Mouse (Mus musculus) frontal cortex, adult (tissue): ENCODE measurements at regions not wholly inside any gene's neighbourhood (a gene's known extent, or its start where the extent isn't known, plus 50 kb on each side); places are given as distances from the start of the nearest gene placed in this dataset.
"Not testable (repeated sequence)": the region's sequence is repeated elsewhere in the genome, so short reads cannot be mapped to it uniquely, and the experiment has no call there.

Source experiments
- ATAC-seq: cut with Nextera tagmentation; 2 replicates; pipeline ENCODE4 v1.9.2; 2017; ENCODE audit warnings: mild to moderate bottlenecking, moderate library complexity, mixed read lengths; ENCODE audit not compliant: low TSS enrichment

DNA sequence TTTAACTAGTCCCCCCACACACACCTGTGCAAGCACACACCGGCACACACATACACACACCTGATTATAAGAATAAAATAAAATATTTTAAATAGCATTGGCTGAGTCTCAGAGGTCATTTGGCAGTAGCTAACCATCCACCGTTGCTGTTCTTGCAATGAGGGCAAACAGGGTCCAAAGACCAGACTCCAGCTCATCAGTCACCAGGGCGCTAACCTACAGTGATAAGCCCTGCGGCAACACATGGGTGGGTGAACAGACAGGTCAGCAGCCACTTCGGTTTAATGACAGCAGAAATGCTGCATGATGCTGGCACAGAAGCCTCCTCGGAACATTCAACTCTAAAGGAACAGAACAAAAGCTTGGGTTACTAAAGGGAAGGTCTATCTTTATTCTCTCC lies 54.9 kb downstream of the Tas2r134 start:
- ATAC-seq = no peak

DNA sequence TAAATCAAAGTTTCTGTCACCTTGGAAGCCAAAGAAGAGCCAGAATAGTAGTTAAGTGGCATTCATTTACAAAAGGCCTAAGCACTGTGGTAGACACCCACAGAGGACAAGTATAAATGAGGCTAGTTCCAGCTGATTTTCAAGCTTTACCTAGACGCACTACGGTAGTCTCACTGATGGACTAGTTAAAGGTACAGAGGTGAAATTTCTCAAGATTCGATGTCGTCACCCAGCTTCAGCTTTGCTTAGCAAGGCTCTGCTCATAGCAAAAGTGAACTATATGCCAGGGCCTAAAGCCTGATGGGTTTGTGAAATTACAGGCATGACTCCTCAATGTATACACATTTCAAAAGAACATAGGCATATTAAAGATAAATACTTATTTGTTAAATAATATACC lies 55.4 kb downstream of the Tas2r134 start:
- no peak for ATAC-seq

DNA sequence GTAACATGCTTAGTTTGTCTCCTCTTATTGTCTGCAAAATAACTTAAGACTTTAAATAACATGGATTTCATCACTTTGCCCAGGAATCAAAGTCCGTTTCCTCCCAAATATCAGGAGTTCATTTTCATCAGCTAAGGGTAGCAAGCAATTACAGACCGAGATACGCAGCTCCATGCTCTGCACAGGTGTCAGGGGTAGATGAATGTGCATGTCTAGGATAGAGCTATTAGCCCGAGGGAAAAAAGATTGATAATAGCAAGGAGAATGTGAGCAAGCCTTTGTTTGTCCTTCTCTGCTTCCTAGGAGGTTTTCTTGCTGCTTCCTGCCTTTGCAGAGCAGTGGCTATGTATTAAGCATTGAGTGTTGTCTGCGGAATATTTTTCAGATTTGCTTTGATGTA lies 77.8 kb downstream of the Tas2r134 start:
- no peak for ATAC-seq

DNA sequence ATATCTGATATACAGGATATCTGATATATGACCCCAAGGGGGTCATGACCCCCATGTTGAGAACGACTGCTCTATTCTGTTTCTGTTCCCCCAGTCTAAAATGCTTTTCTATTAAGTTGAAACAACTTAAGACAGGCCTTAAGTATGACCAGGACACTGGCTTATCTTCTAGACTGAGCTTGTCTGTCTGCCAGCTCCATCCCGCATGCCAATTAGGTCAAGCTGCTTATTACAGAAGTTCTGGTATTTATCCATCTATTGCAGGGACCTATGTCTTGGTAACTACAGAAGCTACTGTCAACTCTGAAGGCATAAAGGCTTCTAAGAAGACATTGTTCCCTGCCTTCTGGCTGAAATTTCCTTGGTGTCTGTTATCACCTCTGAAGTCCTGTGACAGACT lies 81.4 kb downstream of the Tas2r134 start:
- ATAC-seq = no peak

DNA sequence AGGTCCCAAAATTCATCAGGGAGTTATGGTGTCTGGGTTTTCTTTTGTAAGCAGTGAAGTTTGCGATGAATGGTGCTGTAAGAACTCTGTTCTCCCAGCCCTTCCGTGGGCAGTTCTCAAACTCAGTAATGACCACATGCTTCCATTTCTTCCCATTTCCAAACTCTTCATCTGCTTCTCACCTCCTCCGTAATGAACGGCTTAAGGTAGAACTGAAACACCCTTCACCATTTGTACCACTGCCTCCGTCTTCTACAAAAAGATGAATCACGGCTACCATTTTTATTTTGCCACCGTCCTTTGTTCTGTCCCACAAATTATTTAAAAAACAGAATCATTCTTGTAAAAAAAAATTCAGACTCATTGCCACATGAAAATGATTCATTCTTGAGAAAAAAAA lies 85.3 kb downstream of the Tas2r134 start:
- peak; percentile 96 for ATAC-seq

DNA sequence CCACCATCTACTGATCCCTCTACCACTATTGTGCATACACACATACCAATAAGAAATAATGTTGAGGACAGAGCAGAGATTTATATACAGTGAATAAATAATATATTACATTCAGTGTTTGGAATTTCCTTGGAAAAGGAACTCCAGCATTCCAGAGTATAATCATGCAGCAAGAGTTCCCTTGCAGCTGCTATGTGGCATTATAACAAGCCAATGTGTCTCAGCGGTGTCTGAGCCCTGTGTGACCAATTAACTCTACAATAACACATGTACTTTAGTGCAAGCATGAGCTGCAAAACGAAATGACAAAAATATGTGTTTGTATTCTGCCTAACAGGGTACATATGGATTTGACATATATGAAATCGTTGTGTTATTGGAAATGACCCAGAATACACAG lies 103.5 kb downstream of the Tas2r134 start:
- ATAC-seq = no peak

DNA sequence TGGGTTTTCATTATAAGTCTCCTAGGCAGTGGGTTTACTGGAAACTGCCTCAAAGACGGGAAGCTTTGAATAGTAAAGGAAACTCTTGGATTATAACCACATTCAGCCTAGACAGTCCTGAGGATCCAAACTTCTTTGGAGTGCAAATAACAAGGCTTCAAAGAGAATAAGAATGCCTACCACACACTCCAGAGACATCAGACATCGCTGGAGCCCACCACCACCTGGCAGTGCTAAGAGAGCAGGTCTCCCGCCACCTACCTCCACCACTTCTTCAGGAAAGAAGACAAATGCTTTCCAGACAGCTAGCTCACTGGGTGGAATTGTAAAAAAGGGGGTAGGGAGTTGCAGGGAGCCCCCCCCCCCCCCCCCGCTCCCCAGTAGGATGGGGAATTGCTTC lies 104.4 kb downstream of the Tas2r134 start:
- no peak for ATAC-seq

DNA sequence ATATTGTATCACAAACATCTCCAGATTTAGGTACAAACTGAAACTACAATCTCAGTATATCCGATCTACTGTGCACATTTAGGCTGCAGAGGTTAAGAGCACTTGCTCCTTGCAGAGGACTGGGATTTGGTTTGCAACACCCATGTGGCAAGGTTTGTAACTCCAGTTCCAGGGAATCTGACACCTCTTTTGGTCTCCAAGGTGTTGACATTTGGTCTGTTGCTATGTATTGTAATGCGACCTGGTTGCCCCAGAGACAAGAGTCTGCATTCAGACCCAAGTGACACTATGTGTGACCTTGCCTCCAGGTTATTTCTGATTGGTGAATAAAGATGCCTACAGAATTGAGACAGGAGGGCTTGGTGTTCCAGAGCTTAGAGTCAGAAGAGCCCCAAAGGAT lies 105.0 kb downstream of the Tas2r134 start:
- no peak for ATAC-seq

DNA sequence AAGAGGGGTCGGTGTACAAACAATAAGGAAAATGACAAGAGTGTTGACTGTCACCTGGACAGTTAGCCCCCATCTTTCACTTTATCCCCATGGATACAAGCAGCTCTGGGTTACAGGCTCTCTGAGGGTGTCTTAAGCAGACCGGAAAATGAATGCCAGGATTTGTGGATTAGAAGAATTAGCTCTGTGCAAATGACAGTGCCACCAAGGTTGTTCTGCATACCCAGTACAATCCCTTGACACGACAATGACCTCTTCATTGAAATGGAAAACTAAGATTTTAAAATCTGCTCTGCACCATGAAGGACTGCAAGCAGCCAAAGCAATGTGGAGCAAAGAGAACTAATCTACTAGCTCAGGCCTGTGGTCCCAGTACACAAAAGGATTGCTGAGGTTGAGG lies 105.9 kb downstream of the Tas2r134 start:
- no peak for ATAC-seq

DNA sequence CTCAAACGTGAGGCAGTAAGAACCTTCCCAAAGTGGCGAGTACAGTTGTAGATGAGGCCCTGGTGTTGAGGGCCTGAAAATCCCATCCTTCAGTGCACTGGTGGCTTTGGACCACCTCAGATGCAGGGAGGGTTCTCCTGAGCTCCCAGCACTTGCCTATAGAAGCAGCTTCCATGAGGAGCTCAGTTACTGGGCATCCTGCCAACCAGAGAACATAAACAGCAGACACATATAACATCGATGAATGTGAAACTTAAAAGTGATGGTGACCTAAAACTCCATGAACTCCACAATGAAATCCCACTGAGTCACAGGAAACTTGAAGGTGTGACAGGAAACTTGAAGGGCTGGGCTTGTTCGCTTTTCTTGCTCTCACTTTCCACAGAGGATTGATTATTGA lies 109.1 kb downstream of the Tas2r134 start:
- no peak for ATAC-seq

DNA sequence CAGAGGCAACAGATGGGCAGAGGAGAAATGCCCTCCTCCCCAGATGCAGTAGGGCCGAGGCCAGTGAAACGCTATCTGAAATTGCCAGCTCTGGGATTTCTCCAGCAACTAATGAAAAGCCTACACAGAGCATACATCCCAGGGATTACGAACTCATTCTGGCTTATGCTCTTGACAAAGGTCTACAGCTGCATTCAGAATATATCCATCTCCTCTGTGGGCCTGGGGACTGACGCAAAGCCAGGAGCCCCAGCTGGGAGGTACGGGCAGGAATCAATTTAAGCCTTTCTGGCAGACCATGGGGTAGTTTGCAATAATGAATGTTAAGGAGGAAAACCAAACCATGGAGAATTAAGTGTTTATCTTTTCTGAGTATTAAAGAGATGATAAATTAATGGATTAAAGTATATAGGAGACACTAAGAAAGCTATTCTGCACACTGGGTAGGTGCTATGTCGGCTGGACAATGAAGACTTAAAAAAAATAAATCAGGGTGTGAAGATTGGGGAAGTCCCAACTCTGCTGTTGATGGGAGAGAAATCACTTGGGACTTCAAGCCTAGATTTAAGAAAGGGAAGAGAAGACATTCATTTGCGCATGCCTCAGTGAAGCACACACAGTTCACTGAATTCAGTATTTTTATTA lies 120.5 kb downstream of the Tas2r134 start:
- ATAC-seq = no peak

DNA sequence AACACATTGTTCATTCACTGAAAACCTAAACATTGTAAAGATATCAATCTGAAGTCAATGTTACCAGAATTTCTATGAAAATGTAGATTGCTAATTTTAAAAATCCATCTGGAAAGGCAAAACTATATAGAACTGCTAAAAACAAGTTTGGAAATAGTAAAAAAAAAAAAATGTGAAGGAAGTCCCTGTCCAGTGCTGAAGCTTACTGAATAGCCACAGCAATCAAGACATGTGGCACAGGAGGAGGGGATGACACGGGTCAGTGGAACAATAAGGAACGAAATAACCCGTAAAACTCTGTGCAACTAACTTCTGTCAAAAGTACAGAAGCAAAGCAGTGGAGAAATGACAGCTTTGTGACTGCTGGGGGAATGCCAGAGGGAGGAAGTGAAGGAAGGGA lies 121.9 kb downstream of the Tas2r134 start:
- no peak for ATAC-seq

DNA sequence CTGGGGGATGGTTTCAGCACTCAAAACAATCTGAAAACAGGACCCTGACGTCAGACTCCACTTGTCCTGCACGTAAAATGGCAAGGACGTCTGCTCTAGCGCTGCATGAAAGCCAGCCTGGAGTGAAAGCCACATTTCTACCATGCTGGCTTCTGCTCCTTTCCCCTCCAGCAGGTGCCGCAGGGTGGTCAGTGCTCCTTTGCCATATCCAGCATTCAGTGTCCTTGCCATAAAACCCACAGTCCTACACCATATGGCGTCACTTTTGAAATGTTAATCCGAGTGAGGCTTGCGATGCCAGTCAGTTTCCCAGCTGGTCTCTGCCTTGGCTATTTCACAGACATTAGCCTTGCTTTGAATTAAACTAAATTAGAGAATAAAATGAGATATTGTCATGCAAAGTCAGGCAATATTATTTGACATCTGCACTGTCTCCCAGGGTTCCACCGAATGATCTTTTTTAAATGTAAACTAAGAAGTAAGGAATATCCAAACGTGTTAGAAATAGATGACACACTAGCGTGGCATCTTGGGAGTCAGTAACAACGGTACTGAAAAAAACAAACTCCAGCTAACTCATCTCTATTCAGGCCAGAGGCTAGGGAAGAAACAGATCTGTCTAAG lies 125.7 kb downstream of the Tas2r134 start:
- peak; percentile 50 for ATAC-seq

DNA sequence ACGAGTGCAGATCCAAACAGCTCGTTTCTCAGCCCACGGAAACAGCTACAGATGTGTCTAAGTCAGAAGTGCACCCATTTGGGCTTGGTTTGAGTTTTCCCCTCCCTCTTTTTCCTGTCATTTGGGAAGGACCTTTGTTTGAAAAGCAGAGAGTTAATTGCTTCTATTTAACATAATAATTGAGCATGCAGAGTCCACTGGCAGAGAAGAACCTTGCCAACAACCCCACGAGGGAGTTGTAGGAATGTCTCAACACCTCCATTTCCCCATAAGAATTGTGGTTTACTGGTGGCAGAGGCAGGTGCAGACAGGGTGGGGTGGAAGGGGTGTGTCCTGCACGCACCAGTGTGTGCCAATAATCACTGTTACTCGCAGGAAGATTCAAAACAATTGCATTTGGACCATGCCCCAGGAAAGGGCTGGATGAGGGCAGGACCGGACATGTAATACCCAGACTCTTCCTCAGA lies 126.3 kb downstream of the Tas2r134 start:
- no peak for ATAC-seq

DNA sequence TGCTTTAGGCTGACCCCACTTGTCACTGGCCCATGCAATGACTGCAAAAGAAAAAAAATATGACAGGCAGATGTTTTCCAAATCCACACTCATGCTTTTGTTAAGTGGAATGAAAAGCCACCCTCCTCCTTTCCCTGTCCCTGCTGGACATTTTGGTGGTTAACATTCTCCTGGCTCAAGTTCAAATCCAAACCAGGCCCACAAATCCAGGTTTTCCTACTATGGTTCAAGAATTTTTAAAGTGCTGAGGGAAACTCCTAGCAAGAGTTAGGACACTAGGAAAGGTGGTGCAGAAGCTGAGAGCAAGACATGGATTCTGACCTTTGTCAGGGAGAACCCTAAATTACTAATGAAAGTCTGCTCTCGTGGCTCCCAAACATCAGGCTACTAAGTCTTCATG lies 130.1 kb downstream of the Tas2r134 start:
- no peak for ATAC-seq

DNA sequence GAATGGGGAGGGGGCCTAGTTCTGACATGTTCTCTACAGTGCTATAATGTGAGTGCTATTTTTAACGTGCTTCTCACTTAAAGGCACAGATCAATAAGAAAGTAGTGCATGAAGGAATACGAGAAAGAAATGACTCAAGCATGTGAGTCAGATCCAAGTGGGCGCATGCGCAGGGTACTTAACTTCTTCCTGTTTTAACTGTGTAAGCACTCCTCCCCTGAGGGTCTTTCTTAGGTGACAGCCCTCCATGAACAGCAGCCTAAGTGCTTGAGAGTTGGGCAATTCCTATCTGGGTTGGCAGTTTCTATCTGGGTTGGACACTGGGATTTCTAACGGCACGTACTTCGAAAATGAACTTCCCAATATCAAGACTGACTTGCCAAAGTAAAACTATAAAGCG lies 130.8 kb downstream of the Tas2r134 start:
- no peak for ATAC-seq

DNA sequence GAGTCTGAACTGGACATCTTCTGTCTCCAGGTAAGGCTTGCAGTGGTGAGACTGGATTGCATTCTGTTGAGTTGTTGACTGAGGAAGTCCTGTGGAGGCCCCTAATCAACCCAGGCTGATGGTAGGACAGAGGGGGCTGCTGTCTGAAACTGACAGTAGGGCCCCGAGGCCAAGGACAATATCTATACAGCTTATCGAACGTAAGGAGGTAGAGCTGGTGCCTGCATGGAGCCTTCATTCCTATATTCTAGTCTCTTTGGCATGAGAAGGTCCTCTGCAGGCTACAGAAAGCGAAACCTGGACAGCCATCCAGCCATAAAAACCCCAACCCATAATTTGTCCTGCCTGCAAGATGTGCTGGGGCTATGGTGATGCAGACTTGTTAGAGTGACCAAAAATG lies 135.6 kb downstream of the Tas2r134 start:
- ATAC-seq = no peak

DNA sequence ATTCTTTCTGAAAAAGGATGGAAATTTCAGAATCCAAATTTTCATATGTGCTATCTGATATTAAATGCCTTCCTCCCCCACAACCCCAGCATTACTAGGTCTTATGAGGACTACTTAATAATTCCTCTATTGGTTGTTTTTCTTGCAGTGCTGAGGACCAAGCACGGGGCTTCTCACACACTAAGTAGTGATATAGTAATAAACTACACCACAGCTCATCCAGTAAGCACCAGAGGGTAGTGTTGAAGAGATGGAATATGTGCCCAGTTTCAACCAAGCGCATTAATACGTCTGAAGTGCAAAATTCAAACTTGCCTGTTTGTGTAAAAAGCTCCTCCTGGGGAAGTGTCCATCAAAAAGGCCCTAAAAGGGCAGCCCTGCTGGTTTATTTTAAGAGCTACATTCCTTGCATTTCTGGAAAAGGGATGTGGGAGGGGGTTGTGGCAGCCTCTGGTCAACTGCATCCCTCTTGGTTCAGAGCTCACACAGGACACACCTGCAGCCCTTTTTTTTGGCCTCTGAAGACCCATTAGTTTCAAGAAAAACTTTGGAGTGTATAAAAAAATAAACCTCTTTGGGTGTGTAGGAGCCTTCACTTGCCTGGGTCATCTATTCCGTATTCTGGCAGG lies 140.3 kb downstream of the Tas2r134 start:
- ATAC-seq = no peak

DNA sequence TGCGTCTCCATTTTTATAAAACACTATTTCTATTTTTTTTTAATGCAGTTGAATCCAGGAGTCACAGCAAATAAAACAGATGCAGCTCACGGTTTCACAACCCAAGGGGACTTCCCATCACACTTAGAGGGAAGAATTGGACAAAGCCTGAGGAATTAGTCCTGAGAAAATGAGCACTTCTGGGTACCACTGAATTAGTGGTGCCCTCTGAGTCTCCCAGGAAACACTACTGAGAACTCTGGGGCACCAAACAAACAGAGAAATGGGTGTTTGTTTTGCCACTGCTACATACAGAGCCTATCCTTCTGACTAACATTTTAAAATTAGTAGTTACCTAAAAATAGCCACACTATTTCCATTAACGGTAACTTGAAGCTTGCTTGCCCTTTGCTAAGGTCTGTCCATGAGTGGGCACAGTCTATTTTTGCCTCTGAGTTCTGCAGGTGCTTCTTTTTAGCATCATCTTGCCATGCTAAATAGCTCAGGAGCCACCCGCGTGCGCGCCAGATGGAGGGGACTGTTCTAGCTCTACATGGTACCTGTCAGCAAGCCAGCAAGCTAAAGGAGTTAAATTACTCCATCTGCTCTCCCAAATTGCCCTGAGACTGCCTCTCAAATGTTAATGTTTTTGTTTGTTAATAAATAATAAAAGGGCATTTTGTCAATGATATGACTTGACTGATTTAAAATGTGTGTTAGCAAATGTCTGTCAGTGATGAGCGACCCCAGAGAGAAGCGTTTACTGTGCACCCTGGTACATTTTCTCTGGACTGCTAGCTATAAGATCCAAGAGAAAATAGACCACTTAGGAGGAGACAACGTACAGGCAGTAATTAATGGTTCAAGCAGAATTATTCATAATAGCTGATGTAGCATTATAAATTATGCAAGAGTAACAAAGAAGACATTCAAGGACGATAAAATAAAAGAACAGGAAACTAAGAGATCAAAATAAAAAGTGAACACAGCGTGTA lies 141.3 kb downstream of the Tas2r134 start:
- ATAC-seq = peak; percentile 91

DNA sequence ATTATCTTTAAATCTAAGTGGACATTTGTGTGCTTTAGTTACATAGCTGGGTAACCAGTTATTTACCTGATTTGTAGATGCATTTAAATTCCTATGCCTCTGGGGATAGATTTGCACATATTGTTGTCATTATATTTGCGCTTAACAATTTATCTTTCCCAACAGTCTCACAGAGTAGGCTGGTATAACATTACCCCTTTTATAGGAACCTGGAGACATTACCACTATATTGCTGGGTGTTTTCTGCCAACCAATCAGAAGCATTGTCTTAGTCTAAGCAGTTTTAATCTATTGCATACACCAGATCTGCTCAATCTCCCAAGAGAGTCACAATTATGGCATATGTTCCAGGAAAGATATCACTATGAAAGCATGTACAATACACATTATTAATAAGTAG lies 149.8 kb downstream of the Rbm43 start:
- ATAC-seq = no peak

DNA sequence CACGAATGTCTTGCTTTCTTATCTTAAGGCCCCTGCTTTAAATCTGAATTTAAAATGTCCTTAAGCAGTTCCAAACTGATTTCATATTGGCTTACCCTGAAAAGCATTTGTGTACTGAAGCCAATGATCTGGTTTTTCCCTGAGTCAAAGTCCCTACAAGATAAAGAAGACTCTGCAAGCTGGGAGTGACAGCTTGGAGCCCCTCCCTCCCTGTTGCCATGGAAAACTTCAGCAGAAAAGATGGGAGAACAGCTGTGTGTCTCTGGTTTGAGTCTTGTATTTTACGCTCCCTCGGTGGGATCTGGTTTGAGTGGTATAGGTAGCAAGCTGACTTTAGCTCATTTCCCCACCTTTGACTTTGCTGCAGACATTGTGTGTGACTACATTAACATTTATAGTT lies 146.1 kb downstream of the Rbm43 start:
- ATAC-seq = no peak

DNA sequence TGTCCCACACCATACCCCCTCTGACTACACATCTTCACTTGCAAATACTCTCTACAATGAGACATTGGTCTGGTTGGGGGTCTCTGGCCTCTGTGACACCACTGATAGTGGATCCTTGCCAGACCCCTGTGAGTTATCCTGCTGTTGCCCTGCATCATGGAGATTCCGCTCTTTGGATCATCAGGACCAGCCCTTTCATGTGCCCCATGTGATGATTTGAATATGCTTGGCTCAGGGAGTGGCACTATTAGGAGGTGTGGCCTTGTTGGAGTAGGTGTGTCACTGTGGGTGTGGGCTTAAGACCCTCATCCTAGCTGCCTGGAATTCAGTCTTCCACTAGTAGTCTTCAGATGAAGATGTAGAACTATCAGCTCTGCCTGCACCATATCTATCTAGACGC lies 141.7 kb downstream of the Rbm43 start:
- not testable (repeated sequence) for ATAC-seq
